Comparison of ENCODE assay signal across 8 mouse cellular contexts in the genomic region with DNA sequence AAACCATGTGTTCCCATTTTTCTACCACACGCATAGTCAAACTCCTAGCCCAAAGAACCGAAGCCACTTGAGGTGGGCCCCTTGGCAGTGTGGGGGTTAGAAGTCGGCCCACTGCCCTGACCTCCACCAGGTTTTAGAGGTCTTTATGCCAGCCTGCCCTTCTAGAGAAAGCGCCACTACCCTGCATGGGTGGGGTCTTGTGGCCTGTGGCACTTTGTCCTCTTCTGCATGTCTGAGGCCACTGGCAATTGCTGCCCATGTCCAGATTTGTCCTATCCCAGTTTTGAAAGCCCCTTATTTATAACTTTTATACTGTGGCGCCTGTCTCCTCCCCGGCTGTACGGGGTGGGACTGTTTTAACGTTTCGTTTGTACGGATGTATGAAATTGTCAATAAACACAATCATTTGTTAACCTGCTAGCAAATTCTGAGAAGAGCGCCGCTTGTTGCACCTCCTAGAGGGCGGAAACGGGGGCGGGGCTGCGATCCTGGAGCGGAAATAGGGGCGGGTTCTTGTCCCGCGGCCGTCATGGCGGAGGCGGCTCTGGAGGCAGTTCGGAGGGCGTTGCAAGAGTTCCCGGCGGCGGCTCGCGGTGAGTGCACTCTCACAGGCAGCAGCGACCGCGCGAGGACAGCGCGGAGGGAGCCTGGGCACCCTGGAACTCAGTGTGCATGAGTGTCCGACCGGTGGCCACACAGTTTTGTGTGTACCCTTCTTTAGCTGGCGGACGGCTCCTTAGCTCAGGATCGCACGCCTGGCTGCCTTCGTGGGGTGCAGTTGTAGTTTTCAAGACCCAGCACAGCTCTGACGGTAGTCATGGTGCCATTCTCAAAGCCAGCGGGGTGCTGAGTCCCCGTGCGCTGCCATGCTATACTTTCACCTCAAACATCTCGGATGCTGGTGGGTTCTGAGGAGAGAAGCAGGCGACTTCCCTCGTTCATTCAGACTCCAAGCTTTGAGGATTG. TPM values are rescaled to one million over a fixed set of nuclear protein-coding genes. Genes with fewer than 3 reads are reported as not detected.
DNase-seq lines count a peak whose midpoint lies in the region; ATAC-seq lines count a peak whose summit lies in the region.

A gene (plus strand): TSS at position 500 of the 966 bp plus-strand sequence.
A gene (plus strand): TSS at position 510 of the 966 bp plus-strand sequence.

- H3K4me2 ChIP-seq in heart, embryonic 13.5 days, result peak within 1 kb of the TSS; percentile 86
- peak within 1 kb of the TSS; percentile 75 for H3K4me2 ChIP-seq in liver, embryonic 13.5 days
- H3K4me2 ChIP-seq in stomach, embryonic 16.5 days (ENCODE audit: low read depth, low read length), result peak within 1 kb of the TSS; percentile 87

- peaks cover 28% of the 10 kb centered on the region for H3K4me1 ChIP-seq in heart, embryonic 13.5 days
- peaks cover 44% of the 10 kb centered on the region for H3K4me1 ChIP-seq in liver, embryonic 13.5 days (replicated peaks)
- H3K4me1 ChIP-seq in stomach, embryonic 16.5 days (ENCODE audit: control insufficient read depth, insufficient read depth, low read length), result peaks cover 13% of the 10 kb centered on the region

- peak within 1 kb of the TSS; percentile 93 for H3K27ac ChIP-seq in heart, embryonic 13.5 days (replicated peaks)
- H3K27ac ChIP-seq in liver, embryonic 13.5 days, result peak within 1 kb of the TSS; percentile 81
- peak within 1 kb of the TSS; percentile 82 for H3K27ac ChIP-seq in stomach, embryonic 16.5 days (ENCODE audit: low read length)

- peak within 1 kb of the TSS; percentile 88 for H3K4me3 ChIP-seq in heart, embryonic 13.5 days
- H3K4me3 ChIP-seq in liver, embryonic 13.5 days (replicated peaks), result peak within 1 kb of the TSS; percentile 67
- peak within 1 kb of the TSS; percentile 73 for H3K4me3 ChIP-seq in stomach, embryonic 16.5 days (replicated peaks; ENCODE audit: low read length)

- WGBS in heart, embryonic 13.5 days, result 5% methylated on average over 50 of the region's 50 CpGs
- 5% methylated on average over 50 of the region's 50 CpGs for WGBS in liver, embryonic 13.5 days (ENCODE audit: insufficient replicate concordance)
- WGBS in stomach, embryonic 16.5 days, result 5% methylated on average over 50 of the region's 50 CpGs

- H3K36me3 ChIP-seq in heart, embryonic 13.5 days, result peaks cover 60% of the 10 kb centered on the region
- H3K36me3 ChIP-seq in liver, embryonic 13.5 days, result peaks cover 13% of the 10 kb centered on the region
- H3K36me3 ChIP-seq in stomach, embryonic 16.5 days (ENCODE audit: control insufficient read depth, insufficient read depth, low read length), result peaks cover 4% of the 10 kb centered on the region; the same call in 1 of the 2 replicates

- peak; percentile 95 for DNase-seq in CD4-positive helper T cell, adult 2 months (ENCODE audit: low read depth, low spot score)
- DNase-seq in brain, embryonic 18.5 days (ENCODE audit: low read depth, low spot score), result peak; percentile 69
- peak; percentile 94 for DNase-seq in kidney, postnatal 14 days
- DNase-seq in liver, embryonic 13.5 days, result peak; percentile 93
- peak; percentile 90 for DNase-seq in neural tube, embryonic 10.5 days (ENCODE audit: extremely low spot score, low spot score)

- peak within 1 kb of the TSS; percentile 95 for H3K9ac ChIP-seq in heart, embryonic 13.5 days
- H3K9ac ChIP-seq in liver, embryonic 13.5 days, result peak within 1 kb of the TSS; percentile 79
- peak within 1 kb of the TSS; percentile 86 for H3K9ac ChIP-seq in stomach, embryonic 16.5 days (ENCODE audit: low read length)

- H3K9me3 ChIP-seq in heart, embryonic 13.5 days, result no peaks in the 10 kb centered on the region
- no peaks in the 10 kb centered on the region for H3K9me3 ChIP-seq in liver, embryonic 13.5 days (replicated peaks)
- no peaks in the 10 kb centered on the region for H3K9me3 ChIP-seq in stomach, embryonic 16.5 days (replicated peaks; ENCODE audit: control insufficient read depth, low read length)

- ATAC-seq in erythroid progenitor cell, adult 5-6 weeks (replicated peaks; ENCODE audit: low FRiP score, poor library complexity, severe bottlenecking), result peak; percentile 96
- peak; percentile 60 for ATAC-seq in heart, embryonic 13.5 days (ENCODE audit: extremely low read depth, insufficient number of reproducible peaks, low FRiP score, low TSS enrichment)
- ATAC-seq in liver, embryonic 13.5 days (ENCODE audit: low read depth), result peak; percentile 92
- ATAC-seq in stomach, embryonic 16.5 days (ENCODE audit: insufficient read depth, low FRiP score), result peak; percentile 89

- H3K27me3 ChIP-seq in heart, embryonic 13.5 days (replicated peaks), result no peaks in the 10 kb centered on the region
- H3K27me3 ChIP-seq in liver, embryonic 13.5 days, result no peaks in the 10 kb centered on the region
- no peaks in the 10 kb centered on the region for H3K27me3 ChIP-seq in stomach, embryonic 16.5 days (ENCODE audit: control insufficient read depth, insufficient read depth, low read length)

RNA-seq across cellular contexts. Expression of the first gene that starts in this region (rescaled TPM):
- 1.4 TPM in 1 of 2 replicates, not detected in the other for total RNA-seq in erythroid progenitor cell, adult 5-6 weeks (2015; ENCODE audit: low replicate concordance)
- total RNA-seq in erythroid progenitor cell, adult 5-6 weeks (2017; ENCODE audit: low replicate concordance), result 0.64 TPM in 1 of 2 replicates, not detected in the other
- polyA plus RNA-seq in heart, embryonic 13.5 days (2015; fragmentation: Nextera tagmentation; extraction: Ambion mirVana), result 17.1 and 17.4 TPM in 2 replicates
- polyA plus RNA-seq in liver, embryonic 13.5 days (2015; fragmentation: Nextera tagmentation; extraction: Ambion mirVana), result 7.2 and 8.2 TPM in 2 replicates
- polyA plus RNA-seq in stomach, embryonic 16.5 days (2015; fragmentation: Nextera tagmentation; extraction: Ambion mirVana), result 13.4 and 15.4 TPM in 2 replicates

RNA-seq across cellular contexts. Expression of the second gene that starts in this region (rescaled TPM):
- not detected in 2 replicates for total RNA-seq in erythroid progenitor cell, adult 5-6 weeks (2015; ENCODE audit: low replicate concordance)
- total RNA-seq in erythroid progenitor cell, adult 5-6 weeks (2017; ENCODE audit: low replicate concordance), result not detected in 2 replicates
- polyA plus RNA-seq in heart, embryonic 13.5 days (2015; fragmentation: Nextera tagmentation; extraction: Ambion mirVana), result 1.7 and 1.9 TPM in 2 replicates
- 0.35 and 0.46 TPM in 2 replicates for polyA plus RNA-seq in liver, embryonic 13.5 days (2015; fragmentation: Nextera tagmentation; extraction: Ambion mirVana)
- polyA plus RNA-seq in stomach, embryonic 16.5 days (2015; fragmentation: Nextera tagmentation; extraction: Ambion mirVana), result 2.4 and 5.1 TPM in 2 replicates

Comparison
In these comparisons a context has a peak if more than half of its experiments do, and no peak if none do; other contexts are left out.
1. Peak in every context shown above with its lines: DNase-seq, ATAC-seq, H3K4me3 ChIP-seq and H3K27ac ChIP-seq.